Mouse (Mus musculus): ENCODE measurements at regions not wholly inside any gene's neighbourhood (a gene's known extent, or its start where the extent isn't known, plus 50 kb on each side); places are given as distances from the start of the nearest gene placed in this dataset.
A peak's percentile ranks its signal among the peaks of the same experiment; 100 is the strongest.

- no peak for ATAC-seq (ENCODE audit: low FRiP score, low read depth)
- WGBS = 93% methylated on average over 12 of the region's 12 CpGs
- H3K4me3 ChIP-seq = no peak overlapping the region
Observed at GRCm38 (mm10) chr6:109125447-109125846, 297.0 kb downstream of the Edem1 start.

GRCm38 (mm10) chr6:109127203-109127602 is 298.8 kb downstream of the Edem1 start:
- Histone ChIP-seq H3K4me3 (no peak overlapping the region), H3K27me3 (no peaks in the 10 kb centered on the region), H3K9ac (replicated peaks) (no peak overlapping the region), H3K4me2 (replicated peaks) (no peak overlapping the region), H3K4me1 (no peaks in the 10 kb centered on the region), H3K36me3 (no peaks in the 10 kb centered on the region), H3K9me3 (no peaks in the 10 kb centered on the region), H3K27ac (replicated peaks) (no peak overlapping the region)
- no peak; the same call in 1 of the 2 replicates for ATAC-seq (ENCODE audit: low FRiP score, low read depth)
- WGBS = 44% methylated on average over 1 of the region's 1 CpGs

More at GRCm38 (mm10) chr6:109125447-109125846, 297.0 kb downstream of the Edem1 start:
- no peaks in the 10 kb centered on the region for H3K9me3 ChIP-seq
- H3K27ac ChIP-seq (replicated peaks) = no peak overlapping the region
- H3K9ac ChIP-seq (replicated peaks) = no peak overlapping the region
- no peaks in the 10 kb centered on the region for H3K4me1 ChIP-seq
- no peak overlapping the region for H3K4me2 ChIP-seq (replicated peaks)
- H3K36me3 ChIP-seq = no peaks in the 10 kb centered on the region
- H3K27me3 ChIP-seq = no peaks in the 10 kb centered on the region

- no peak for ATAC-seq (ENCODE audit: low FRiP score, low read depth)
- 80% methylated on average over 5 of the region's 5 CpGs for WGBS
- Histone ChIP-seq H3K9ac (replicated peaks) (no peak overlapping the region), H3K9me3 (no peaks in the 10 kb centered on the region), H3K36me3 (no peaks in the 10 kb centered on the region), H3K27ac (replicated peaks) (no peak overlapping the region), H3K4me3 (no peak overlapping the region), H3K4me2 (replicated peaks) (no peak overlapping the region), H3K27me3 (no peaks in the 10 kb centered on the region), H3K4me1 (no peaks in the 10 kb centered on the region)
Observed at GRCm38 (mm10) chr6:109146111-109146510, 317.7 kb downstream of the Edem1 start.

GRCm38 (mm10) chr6:109149043-109149442 is 320.6 kb downstream of the Edem1 start:
- Histone ChIP-seq H3K9me3 (no peaks in the 10 kb centered on the region), H3K4me1 (peaks cover 3% of the 10 kb centered on the region; the same call in 1 of the 2 replicates), H3K4me2 (replicated peaks) (no peak overlapping the region), H3K4me3 (no peak overlapping the region), H3K9ac (replicated peaks) (no peak overlapping the region), H3K27ac (replicated peaks) (no peak overlapping the region), H3K27me3 (no peaks in the 10 kb centered on the region), H3K36me3 (no peaks in the 10 kb centered on the region)
- 75% methylated on average over 8 of the region's 8 CpGs for WGBS
- ATAC-seq (ENCODE audit: low FRiP score, low read depth) = no peak

- Histone ChIP-seq H3K9ac (replicated peaks) (no peak overlapping the region), H3K27me3 (no peaks in the 10 kb centered on the region), H3K9me3 (no peaks in the 10 kb centered on the region), H3K27ac (replicated peaks) (no peak overlapping the region), H3K4me2 (replicated peaks) (no peak overlapping the region), H3K4me3 (no peak overlapping the region), H3K4me1 (peaks cover 3% of the 10 kb centered on the region; the same call in 1 of the 2 replicates), H3K36me3 (no peaks in the 10 kb centered on the region)
- ATAC-seq (ENCODE audit: low FRiP score, low read depth) = peak; percentile 84
- 62% methylated on average over 22 of the region's 22 CpGs for WGBS
Observed at GRCm38 (mm10) chr6:109150023-109150911, 321.8 kb downstream of the Edem1 start.

- H3K4me2 ChIP-seq (replicated peaks) = no peak overlapping the region
- ATAC-seq (ENCODE audit: low FRiP score, low read depth) = peak; percentile 35; the same call in 1 of the 2 replicates
- H3K9ac ChIP-seq (replicated peaks) = no peak overlapping the region
- H3K4me1 ChIP-seq = peaks cover 3% of the 10 kb centered on the region; the same call in 1 of the 2 replicates
- H3K27me3 ChIP-seq = no peaks in the 10 kb centered on the region
- 86% methylated on average over 9 of the region's 9 CpGs for WGBS
- H3K4me3 ChIP-seq = no peak overlapping the region
- no peaks in the 10 kb centered on the region for H3K36me3 ChIP-seq
- no peak overlapping the region for H3K27ac ChIP-seq (replicated peaks)
- no peaks in the 10 kb centered on the region for H3K9me3 ChIP-seq
Observed at GRCm38 (mm10) chr6:109150912-109151256, 322.4 kb downstream of the Edem1 start.

GRCm38 (mm10) chr6:109153624-109154023 is 325.2 kb downstream of the Edem1 start:
- Histone ChIP-seq H3K27me3 (no peaks in the 10 kb centered on the region), H3K4me3 (no peak overlapping the region), H3K27ac (replicated peaks) (no peak overlapping the region), H3K9me3 (no peaks in the 10 kb centered on the region), H3K36me3 (no peaks in the 10 kb centered on the region), H3K4me2 (replicated peaks) (no peak overlapping the region), H3K4me1 (peaks cover 3% of the 10 kb centered on the region; the same call in 1 of the 2 replicates), H3K9ac (replicated peaks) (no peak overlapping the region)
- 59% methylated on average over 7 of the region's 7 CpGs for WGBS
- ATAC-seq (ENCODE audit: low FRiP score, low read depth) = no peak

- ATAC-seq (ENCODE audit: low FRiP score, low read depth) = no peak
- Histone ChIP-seq H3K4me2 (replicated peaks) (no peak overlapping the region), H3K4me3 (no peak overlapping the region), H3K9me3 (no peaks in the 10 kb centered on the region), H3K27ac (replicated peaks) (no peak overlapping the region), H3K27me3 (no peaks in the 10 kb centered on the region), H3K4me1 (no peaks in the 10 kb centered on the region), H3K9ac (replicated peaks) (no peak overlapping the region), H3K36me3 (no peaks in the 10 kb centered on the region)
- 83% methylated on average over 7 of the region's 7 CpGs for WGBS
Observed at GRCm38 (mm10) chr6:109159561-109159960, 331.1 kb downstream of the Edem1 start.

GRCm38 (mm10) chr6:109167439-109167838 is 339.0 kb downstream of the Edem1 start:
- no peak for ATAC-seq (ENCODE audit: low FRiP score, low read depth)
- Histone ChIP-seq H3K36me3 (no peaks in the 10 kb centered on the region), H3K9ac (replicated peaks) (no peak overlapping the region), H3K9me3 (no peaks in the 10 kb centered on the region), H3K4me1 (no peaks in the 10 kb centered on the region), H3K4me3 (no peak overlapping the region), H3K27ac (replicated peaks) (no peak overlapping the region), H3K27me3 (no peaks in the 10 kb centered on the region), H3K4me2 (replicated peaks) (no peak overlapping the region)
- WGBS = 86% methylated on average over 4 of the region's 5 CpGs

- Histone ChIP-seq H3K27me3 (no peaks in the 10 kb centered on the region), H3K9me3 (no peaks in the 10 kb centered on the region), H3K4me2 (replicated peaks) (no peak overlapping the region), H3K4me3 (no peak overlapping the region), H3K36me3 (no peaks in the 10 kb centered on the region), H3K9ac (replicated peaks) (no peak overlapping the region), H3K27ac (replicated peaks) (no peak overlapping the region), H3K4me1 (no peaks in the 10 kb centered on the region)
- 78% methylated on average over 6 of the region's 6 CpGs for WGBS
- 0 out of 2 replicates have a peak, but pooled peaks have one; percentile 19 for ATAC-seq (ENCODE audit: low FRiP score, low read depth)
Observed at GRCm38 (mm10) chr6:109172104-109172850, 343.8 kb downstream of the Edem1 start.

- no peak overlapping the region for H3K4me3 ChIP-seq
- H3K9ac ChIP-seq (replicated peaks) = no peak overlapping the region
- no peaks in the 10 kb centered on the region for H3K27me3 ChIP-seq
- H3K4me1 ChIP-seq = no peaks in the 10 kb centered on the region
- H3K9me3 ChIP-seq = no peaks in the 10 kb centered on the region
- no peak for ATAC-seq (ENCODE audit: low FRiP score, low read depth)
- no peak overlapping the region for H3K4me2 ChIP-seq (replicated peaks)
- H3K36me3 ChIP-seq = no peaks in the 10 kb centered on the region
- WGBS = 92% methylated on average over 1 of the region's 1 CpGs
- H3K27ac ChIP-seq (replicated peaks) = no peak overlapping the region
Observed at GRCm38 (mm10) chr6:109173015-109173414, 344.6 kb downstream of the Edem1 start.

- WGBS = 80% methylated on average over 3 of the region's 3 CpGs
Observed at GRCm38 (mm10) chr6:109176876-109177275, 348.4 kb downstream of the Edem1 start.

More at GRCm38 (mm10) chr6:109176876-109177275, 348.4 kb downstream of the Edem1 start:
- no peak overlapping the region for H3K9ac ChIP-seq (replicated peaks)
- no peak for ATAC-seq (ENCODE audit: low FRiP score, low read depth)
- no peak overlapping the region for H3K4me2 ChIP-seq (replicated peaks)
- no peaks in the 10 kb centered on the region for H3K27me3 ChIP-seq
- H3K4me3 ChIP-seq = no peak overlapping the region
- H3K27ac ChIP-seq (replicated peaks) = no peak overlapping the region
- H3K4me1 ChIP-seq = no peaks in the 10 kb centered on the region
- H3K36me3 ChIP-seq = no peaks in the 10 kb centered on the region
- H3K9me3 ChIP-seq = no peaks in the 10 kb centered on the region
